Mouse (Mus musculus): Measurements from ENCODE around the gene Slc6a20a.

DNA sequence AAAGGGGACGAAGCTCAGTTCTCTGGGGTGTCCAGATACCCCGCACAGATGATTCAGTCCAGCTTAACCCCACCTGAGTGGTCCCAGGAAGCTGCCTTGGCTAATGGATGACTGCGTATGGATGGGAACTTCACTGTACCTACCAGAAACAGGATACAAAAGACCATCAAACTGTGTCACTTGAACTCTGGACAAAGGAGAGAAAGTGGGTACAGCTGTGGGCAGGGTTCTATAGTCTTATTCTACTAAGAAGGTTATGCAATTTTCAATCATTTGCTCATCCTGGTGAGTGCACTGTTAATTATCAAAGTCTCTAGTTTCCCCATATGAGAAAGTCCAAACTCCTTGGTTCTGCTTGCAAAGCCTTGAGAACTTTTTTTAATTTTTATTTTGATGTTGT, 45.7 kb downstream of the Slc6a20a start:
- TF ChIP-seq POLR2A (IDR thresholded peaks at IDR 0.05; ENCODE audit: borderline replicate concordance, extremely low read depth, low read depth, low read length) (no peak), CTCF (IDR thresholded peaks at IDR 0.05; ENCODE audit: insufficient read depth, low read length) (no peak)

Measured in lung, adult 2 months (tissue).